Mouse (Mus musculus) cerebellum, adult 11 months (tissue): Measurements from ENCODE around the gene Ppp2r3a.
A peak's percentile ranks its signal among the peaks of the same experiment; 100 is the strongest.

Source experiments
- DNase-seq: peaks from one replicate; pipeline ENCODE4 v3.0.0; 2022

The Ppp2r3a gene

DNA sequence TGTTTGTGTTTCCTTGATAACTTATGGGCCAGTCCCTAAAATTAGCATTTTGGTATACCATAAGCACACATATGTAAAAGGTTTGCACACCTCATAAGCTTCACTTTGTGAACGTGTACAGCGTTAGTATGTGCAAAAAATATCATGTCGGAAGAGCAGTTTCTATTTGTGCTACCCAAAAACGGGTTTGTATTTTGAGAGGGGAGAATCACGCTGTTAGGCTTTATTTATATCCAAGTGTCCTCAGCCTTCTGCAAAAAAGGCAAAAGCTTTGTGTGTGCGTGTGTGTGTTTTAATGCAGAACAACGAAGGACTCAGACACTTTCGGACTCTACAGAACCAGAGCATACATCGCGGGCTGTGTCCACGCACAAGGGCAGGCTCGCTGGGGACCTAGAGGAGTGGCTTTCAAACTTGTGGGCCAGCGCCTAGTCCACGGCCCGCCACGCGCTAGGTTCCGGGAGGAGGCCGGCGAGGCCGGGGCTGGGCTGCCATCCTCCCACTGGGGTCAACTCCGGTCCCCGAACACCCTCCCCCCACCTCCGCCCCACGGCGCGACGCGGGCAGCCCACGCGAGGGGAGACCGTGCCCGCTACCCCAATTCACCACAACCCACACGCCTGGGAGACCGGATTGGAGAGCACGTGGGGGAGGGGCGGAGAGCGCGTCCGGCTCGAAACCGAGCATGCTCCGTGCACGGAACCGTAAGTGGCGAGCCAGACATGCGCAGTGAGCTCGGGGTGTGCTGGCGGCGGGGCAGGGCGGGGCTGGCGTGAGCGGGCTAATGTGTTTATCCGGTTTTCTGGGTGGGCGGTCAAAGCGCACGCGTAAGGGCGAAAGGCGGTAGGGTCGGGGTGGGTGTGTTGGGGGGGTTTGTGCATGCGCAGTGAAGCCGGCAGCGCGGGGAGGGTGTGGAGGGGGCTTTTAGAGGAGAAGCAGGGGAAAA is 178.3 kb downstream of the Ppp2r3a start:
- DNase-seq = peak; percentile 99

DNA sequence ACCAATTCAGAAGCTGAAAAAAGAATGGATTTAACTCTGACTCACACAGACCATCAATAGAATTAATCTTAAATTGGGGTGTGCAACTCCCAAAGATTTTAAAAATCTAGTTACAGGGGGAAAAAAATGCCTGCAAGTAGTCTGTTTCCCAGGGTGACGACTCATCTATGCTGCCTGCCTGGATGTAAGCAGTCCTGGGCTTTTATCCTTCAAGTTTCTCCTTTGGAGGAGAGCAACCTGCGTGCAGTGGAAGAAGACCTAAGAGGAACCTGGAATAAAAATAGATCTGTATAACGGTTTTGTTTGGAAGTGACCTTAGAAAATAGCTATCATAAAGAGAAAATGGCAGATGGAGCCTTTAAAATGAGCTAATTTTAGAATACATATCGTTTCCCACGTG is 179.1 kb downstream of the Ppp2r3a start:
- no peak for DNase-seq

DNA sequence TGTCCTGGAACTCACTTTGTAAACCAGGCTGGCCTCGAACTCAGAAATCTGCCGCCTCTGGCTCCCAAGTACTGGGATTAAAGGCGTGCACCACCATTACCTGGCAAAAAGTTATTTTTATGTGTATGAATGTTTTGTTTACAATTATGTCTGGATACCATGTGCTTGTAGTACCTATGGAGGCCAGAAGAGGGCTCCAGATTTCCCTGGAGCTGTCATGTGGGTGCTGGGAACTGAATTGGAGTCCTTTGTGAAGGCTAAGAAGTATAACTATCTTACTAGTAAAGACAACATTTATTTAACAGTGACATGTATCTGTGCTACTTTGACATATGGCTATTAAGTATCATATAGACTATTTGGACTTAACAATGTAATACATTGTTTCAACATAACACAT is 181.8 kb downstream of the Ppp2r3a start:
- DNase-seq = no peak

DNA sequence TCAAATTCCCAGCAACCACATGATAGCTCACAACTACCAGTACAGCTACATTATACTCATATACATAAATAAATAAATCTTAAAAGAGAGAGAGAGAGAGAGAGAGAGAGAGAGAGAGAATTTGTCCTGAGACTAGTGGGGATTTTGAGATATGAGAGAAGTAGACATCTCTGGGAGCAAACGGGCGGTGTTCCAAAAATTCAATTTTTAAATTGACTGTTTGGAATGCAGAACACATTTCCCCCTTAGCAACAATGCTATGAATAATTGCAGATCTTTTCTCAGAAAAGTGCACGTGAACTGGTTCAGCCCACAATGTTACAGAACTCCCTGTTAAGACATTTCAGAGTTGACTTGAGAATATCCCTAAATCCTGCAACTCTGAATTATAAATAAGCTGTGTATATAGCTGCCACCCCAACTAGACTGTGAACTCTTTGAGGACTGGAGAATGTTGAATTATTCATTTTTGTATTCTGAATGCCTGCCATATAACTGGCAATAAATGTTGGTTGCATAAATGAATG is 186.5 kb downstream of the Ppp2r3a start:
- no peak for DNase-seq

DNA sequence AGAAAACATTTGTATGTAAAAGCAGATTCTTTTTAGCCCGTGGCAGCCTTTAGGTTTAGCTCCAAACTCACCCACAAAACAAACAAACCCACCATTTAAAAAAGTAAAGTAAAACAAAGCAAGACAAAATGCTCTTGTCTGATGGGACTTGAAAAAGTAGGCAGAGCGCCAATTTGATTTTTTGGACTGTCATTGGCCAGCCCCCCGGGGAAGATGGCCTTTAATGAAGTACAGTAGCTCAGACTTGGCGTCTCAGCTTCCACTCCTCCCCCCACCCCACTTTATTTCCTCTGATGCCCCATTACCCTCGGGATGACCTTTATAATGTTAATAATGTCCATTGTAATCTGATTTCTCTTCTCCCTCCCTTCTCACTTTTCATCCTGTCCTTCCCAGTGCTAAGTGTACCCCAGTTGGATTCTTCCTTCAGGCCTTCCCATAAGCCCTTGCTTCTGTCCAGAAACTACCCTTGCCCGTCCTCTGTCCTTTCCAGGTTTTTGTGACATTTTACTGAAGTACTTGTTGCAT is 189.3 kb downstream of the Ppp2r3a start:
- DNase-seq = no peak

DNA sequence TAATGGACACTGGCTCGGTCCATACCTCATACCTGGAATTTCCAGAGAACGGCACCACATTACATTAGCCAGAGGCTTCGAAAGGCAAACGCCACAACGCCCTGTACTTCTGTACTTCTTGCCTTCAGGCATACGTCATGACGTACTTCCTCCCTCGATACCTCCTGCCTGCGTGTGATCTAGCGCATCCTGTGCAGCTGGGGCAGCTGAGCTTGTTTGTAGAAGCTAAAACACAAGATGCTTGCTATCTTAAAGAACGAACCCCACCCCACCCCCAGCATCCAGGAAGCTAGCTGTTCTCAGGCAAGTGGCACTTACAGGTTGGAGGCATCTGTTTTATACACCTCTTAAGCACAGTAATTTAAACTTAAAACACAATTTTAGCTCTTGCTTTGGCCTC is 190.6 kb downstream of the Ppp2r3a start:
- no peak for DNase-seq

DNA sequence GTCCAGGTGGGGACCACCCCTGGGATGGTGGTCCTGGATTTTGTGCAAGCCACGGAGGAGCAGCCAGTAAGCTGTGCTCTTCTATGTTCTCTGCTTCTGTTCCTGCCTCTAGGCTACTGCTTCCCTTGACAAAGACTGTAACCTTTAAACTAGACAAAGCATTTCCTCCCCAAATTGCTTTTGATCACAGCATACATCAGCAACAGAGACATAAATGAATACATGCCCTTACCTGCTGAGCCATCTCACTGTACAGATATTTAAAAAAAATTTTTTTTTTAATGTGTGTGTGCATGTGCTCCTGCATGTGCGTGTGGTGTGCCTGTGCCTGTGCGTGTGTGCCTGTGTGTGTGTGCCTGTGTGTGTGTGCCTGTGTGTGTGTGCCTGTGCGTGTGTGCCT is 194.4 kb downstream of the Ppp2r3a start:
- DNase-seq = no peak
